Mouse (Mus musculus): ENCODE measurements around the gene Eps8l1. TPM values are rescaled to one million over a fixed set of nuclear protein-coding genes. Genes with fewer than 3 reads are reported as not detected.

The Eps8l1 gene
- polyA plus RNA-seq, 1 experiment = 0.10 TPM

GRCm38 (mm10) chr7:4478021-4478795 is 17.7 kb downstream of the Eps8l1 start:
- H3K27me3 ChIP-seq (ENCODE audit: control insufficient read depth, insufficient read depth, low read length) = no peaks in the 10 kb centered on the region
- TF ChIP-seq CTCF (IDR thresholded peaks at IDR 0.05; ENCODE audit: control insufficient read depth, insufficient read depth, insufficient replicate concordance, low read depth, low read length) = no peak
- peak; percentile 45; the same call in 1 of the 2 replicates for TF ChIP-seq POLR2A (IDR thresholded peaks at IDR 0.05; ENCODE audit: control insufficient read depth, low read depth, low read length)
- peaks cover 19% of the 10 kb centered on the region for H3K4me1 ChIP-seq (ENCODE audit: control insufficient read depth, insufficient read depth, low read length)
- H3K4me3 ChIP-seq (ENCODE audit: control insufficient read depth, low read depth, low read length) = peak overlapping the region; percentile 66
- no peaks in the 10 kb centered on the region; the same call in none of the 2 replicates for H3K36me3 ChIP-seq (ENCODE audit: control insufficient read depth, insufficient read depth, low read length)
- peak overlapping the region; percentile 65 for H3K27ac ChIP-seq (ENCODE audit: control insufficient read depth, insufficient read depth, low read depth, low read length)

DNA sequence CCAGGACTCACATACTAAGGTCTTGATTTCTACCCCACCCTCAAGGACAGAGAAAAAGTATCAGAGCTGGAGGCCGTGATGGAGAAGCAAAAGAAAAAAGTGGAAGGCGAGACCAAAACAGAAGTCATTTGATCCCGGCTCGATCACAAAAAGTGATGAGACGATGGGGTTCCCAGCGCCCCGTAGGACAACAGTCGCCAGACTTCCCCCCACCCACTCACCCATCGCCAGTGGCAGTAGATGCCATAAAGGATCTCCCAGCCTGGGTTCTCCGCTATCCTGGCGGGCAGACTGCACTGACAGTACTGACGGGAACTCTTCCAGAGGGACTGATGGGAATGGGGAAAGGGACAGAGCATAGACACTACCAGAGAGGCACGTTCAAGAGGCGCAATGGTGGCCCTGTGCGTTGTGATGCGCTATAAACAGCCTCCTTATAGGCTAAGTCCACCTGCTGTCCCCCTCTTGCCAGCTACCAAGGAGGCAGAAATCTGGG is 18.4 kb downstream of the Eps8l1 start:
- TF ChIP-seq CTCF (IDR thresholded peaks at IDR 0.05; ENCODE audit: control insufficient read depth, insufficient read depth, insufficient replicate concordance, low read depth, low read length) = no peak
- TF ChIP-seq POLR2A (IDR thresholded peaks at IDR 0.05; ENCODE audit: control insufficient read depth, low read depth, low read length) = no peak
- H3K27ac ChIP-seq (ENCODE audit: control insufficient read depth, insufficient read depth, low read depth, low read length) = peak overlapping the region; percentile 44
- H3K36me3 ChIP-seq (ENCODE audit: control insufficient read depth, insufficient read depth, low read length) = no peaks in the 10 kb centered on the region; the same call in none of the 2 replicates
- no peaks in the 10 kb centered on the region for H3K27me3 ChIP-seq (ENCODE audit: control insufficient read depth, insufficient read depth, low read length)
- H3K4me1 ChIP-seq (ENCODE audit: control insufficient read depth, insufficient read depth, low read length) = peaks cover 18% of the 10 kb centered on the region
- H3K4me3 ChIP-seq (ENCODE audit: control insufficient read depth, low read depth, low read length) = peak overlapping the region; percentile 66

- Histone ChIP-seq H3K27me3 (ENCODE audit: control insufficient read depth, insufficient read depth, low read length) (no peaks in the 10 kb centered on the region), H3K4me1 (ENCODE audit: control insufficient read depth, insufficient read depth, low read length) (peaks cover 16% of the 10 kb centered on the region), H3K27ac (ENCODE audit: control insufficient read depth, insufficient read depth, low read depth, low read length) (no peak overlapping the region), H3K36me3 (ENCODE audit: control insufficient read depth, insufficient read depth, low read length) (no peaks in the 10 kb centered on the region; the same call in none of the 2 replicates), H3K4me3 (ENCODE audit: control insufficient read depth, low read depth, low read length) (no peak overlapping the region)
- peak; percentile 28; the same call in 1 of the 2 replicates for TF ChIP-seq CTCF (IDR thresholded peaks at IDR 0.05; ENCODE audit: control insufficient read depth, insufficient read depth, insufficient replicate concordance, low read depth, low read length)
- no peak for TF ChIP-seq POLR2A (IDR thresholded peaks at IDR 0.05; ENCODE audit: control insufficient read depth, low read depth, low read length)
These were observed 19.2 kb downstream of the Eps8l1 start for GRCm38 (mm10) chr7:4479674-4480073.

DNA sequence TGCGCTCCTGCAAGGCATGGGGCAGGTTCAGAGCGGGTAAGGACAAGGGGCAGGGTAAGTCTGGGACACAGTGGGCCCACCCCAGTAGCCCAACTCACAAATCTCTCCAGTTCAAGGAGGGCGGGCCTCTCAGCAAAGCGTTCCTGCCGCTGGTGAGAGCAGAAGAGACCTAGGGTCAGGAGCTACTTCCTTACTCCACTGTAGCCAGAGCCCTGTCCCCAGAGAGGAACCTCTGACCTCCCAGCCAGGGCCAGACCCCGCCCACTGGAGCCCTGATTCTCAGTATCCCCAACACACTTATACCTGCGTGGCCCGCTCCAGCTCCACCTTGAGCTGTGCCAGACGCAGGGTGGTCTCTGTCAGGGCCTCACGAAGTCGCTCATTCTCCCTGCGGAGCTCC is 21.8 kb downstream of the Eps8l1 start:
- no peaks in the 10 kb centered on the region for H3K27me3 ChIP-seq (ENCODE audit: control insufficient read depth, insufficient read depth, low read length)
- H3K4me1 ChIP-seq (ENCODE audit: control insufficient read depth, insufficient read depth, low read length) = peaks cover 16% of the 10 kb centered on the region
- H3K4me3 ChIP-seq (ENCODE audit: control insufficient read depth, low read depth, low read length) = no peak overlapping the region
- TF ChIP-seq POLR2A (IDR thresholded peaks at IDR 0.05; ENCODE audit: control insufficient read depth, low read depth, low read length) (no peak), CTCF (IDR thresholded peaks at IDR 0.05; ENCODE audit: control insufficient read depth, insufficient read depth, insufficient replicate concordance, low read depth, low read length) (no peak)
- H3K36me3 ChIP-seq (ENCODE audit: control insufficient read depth, insufficient read depth, low read length) = no peaks in the 10 kb centered on the region; the same call in none of the 2 replicates
- H3K27ac ChIP-seq (ENCODE audit: control insufficient read depth, insufficient read depth, low read depth, low read length) = no peak overlapping the region

GRCm38 (mm10) chr7:4491308-4491707 is 30.8 kb downstream of the Eps8l1 start:
- peaks cover 2% of the 10 kb centered on the region for H3K36me3 ChIP-seq (ENCODE audit: control insufficient read depth, insufficient read depth, low read length)
- H3K4me3 ChIP-seq (ENCODE audit: control insufficient read depth, low read depth, low read length) = no peak overlapping the region
- no peaks in the 10 kb centered on the region for H3K27me3 ChIP-seq (ENCODE audit: control insufficient read depth, insufficient read depth, low read length)
- peaks cover 6% of the 10 kb centered on the region; the same call in 1 of the 2 replicates for H3K4me1 ChIP-seq (ENCODE audit: control insufficient read depth, insufficient read depth, low read length)
- H3K27ac ChIP-seq (ENCODE audit: control insufficient read depth, insufficient read depth, low read depth, low read length) = peak overlapping the region; percentile 69
- TF ChIP-seq CTCF (IDR thresholded peaks at IDR 0.05; ENCODE audit: control insufficient read depth, insufficient read depth, insufficient replicate concordance, low read depth, low read length) (no peak), POLR2A (IDR thresholded peaks at IDR 0.05; ENCODE audit: control insufficient read depth, low read depth, low read length) (no peak)

- Histone ChIP-seq H3K27me3 (ENCODE audit: control insufficient read depth, insufficient read depth, low read length) (no peaks in the 10 kb centered on the region), H3K36me3 (ENCODE audit: control insufficient read depth, insufficient read depth, low read length) (peaks cover 2% of the 10 kb centered on the region), H3K4me3 (ENCODE audit: control insufficient read depth, low read depth, low read length) (no peak overlapping the region), H3K4me1 (ENCODE audit: control insufficient read depth, insufficient read depth, low read length) (peaks cover 10% of the 10 kb centered on the region; the same call in 1 of the 2 replicates), H3K27ac (ENCODE audit: control insufficient read depth, insufficient read depth, low read depth, low read length) (no peak overlapping the region; the same call in 1 of the 2 replicates)
- no peak for TF ChIP-seq CTCF (IDR thresholded peaks at IDR 0.05; ENCODE audit: control insufficient read depth, insufficient read depth, insufficient replicate concordance, low read depth, low read length)
- TF ChIP-seq POLR2A (IDR thresholded peaks at IDR 0.05; ENCODE audit: control insufficient read depth, low read depth, low read length) = no peak
These were observed 32.1 kb downstream of the Eps8l1 start for GRCm38 (mm10) chr7:4492284-4493224.
